In genomic region chr6:90618821-90619636, GRCm38 (mm10) we compare ENCODE assay signal across 8 mouse cellular contexts. TPM values are rescaled to one million over a fixed set of nuclear protein-coding genes. Genes with fewer than 3 reads are reported as not detected.
DNase-seq lines count a peak whose midpoint lies in the region; ATAC-seq and TF ChIP-seq lines count a peak whose summit lies in the region.

No protein-coding gene starts in this region.

- 67% methylated on average over 19 of the region's 19 CpGs for WGBS in stomach, postnatal 0 days

- no peak for TF ChIP-seq CTCF in stomach, postnatal 0 days (IDR thresholded peaks at IDR 0.05; ENCODE audit: low read depth)
- no peak for TF ChIP-seq CTCF in layer of hippocampus, adult 2 months (conservative IDR thresholded peaks at IDR 0.05)

- H3K4me3 ChIP-seq in stomach, postnatal 0 days (ENCODE audit: low read depth, low read length) = no peak overlapping the region
- H3K4me3 ChIP-seq in layer of hippocampus, adult 2 months = no peak overlapping the region

- no peak overlapping the region for H3K4me2 ChIP-seq in stomach, postnatal 0 days (replicated peaks; ENCODE audit: low read depth)

- no peaks in the 10 kb centered on the region for H3K9me3 ChIP-seq in stomach, postnatal 0 days (ENCODE audit: control insufficient read depth, low read length)

- H3K36me3 ChIP-seq in stomach, postnatal 0 days (ENCODE audit: control insufficient read depth, insufficient read depth, low read length) = no peaks in the 10 kb centered on the region

- DNase-seq in spleen, postnatal 10 days (ENCODE audit: low spot score in 2 of 2) = peak; percentile 50 to 60
- no peak for DNase-seq in spleen, adult 12 weeks (ENCODE audit: low spot score)
- DNase-seq in heart, adult 8-10 months (ENCODE audit: low spot score) = peak; percentile 57
- DNase-seq in liver = peak; percentile 63
- DNase-seq in stomach, postnatal 0 days (ENCODE audit: low spot score) = peak; percentile 58
- DNase-seq in gastrocnemius, adult 8-10 months (ENCODE audit: low spot score in 2 of 2) = no peak
- no peak for DNase-seq in layer of hippocampus, adult 2 months (ENCODE audit: low spot score in 2 of 2)

- H3K27ac ChIP-seq in stomach, postnatal 0 days (replicated peaks) = no peak overlapping the region
- no peak overlapping the region for H3K27ac ChIP-seq in layer of hippocampus, adult 2 months

- ATAC-seq in stomach, postnatal 0 days (ENCODE audit: low FRiP score, low TSS enrichment) = peak; percentile 60
- no peak; the same call in 1 of the 2 replicates for ATAC-seq in erythroid progenitor cell, adult 5-6 weeks (replicated peaks; ENCODE audit: low FRiP score, poor library complexity, severe bottlenecking)

- 0 out of 2 replicates have a peak overlapping the region, but pooled peaks have one; percentile 8 for H3K9ac ChIP-seq in stomach, postnatal 0 days (ENCODE audit: low read length)

- no peaks in the 10 kb centered on the region for H3K27me3 ChIP-seq in stomach, postnatal 0 days (ENCODE audit: control insufficient read depth, insufficient read depth, low read length)

- TF ChIP-seq EP300 in stomach, postnatal 0 days (optimal IDR thresholded peaks at IDR 0.05) = no peak

- 0 out of 2 replicates have a peak, but pooled peaks cover 3% of the 10 kb centered on the region for H3K4me1 ChIP-seq in stomach, postnatal 0 days (replicated peaks; ENCODE audit: control insufficient read depth, insufficient read depth)

RNA-seq across cellular contexts. Expression of gene Slc41a3, which starts 14.5 kb away (rescaled TPM):
- total RNA-seq in heart, adult 8-10 months (2022) = 10 to 100 TPM; 48.1 to 98.4 (median 78.7) TPM
- polyA plus RNA-seq in stomach, postnatal 0 days (2015; fragmentation: Nextera tagmentation; extraction: Ambion mirVana) = 4.1 and 4.3 TPM in 2 replicates
- total RNA-seq in gastrocnemius, adult 8-10 months (2022) = 10 to 100 TPM; 60.8 to 78.9 (median 75.8) TPM
- 3.2 and 3.4 TPM in 2 replicates for total RNA-seq in erythroid progenitor cell, adult 5-6 weeks (2015; ENCODE audit: low replicate concordance)
- 1.0 and 5.3 TPM in 2 replicates for total RNA-seq in erythroid progenitor cell, adult 5-6 weeks (2017; ENCODE audit: low replicate concordance)
- 1 to 10 TPM; 4.0 to 4.1 TPM for total RNA-seq in layer of hippocampus, adult 2 months (2021)

Comparison
In these comparisons a context has a peak if more than half of its experiments do, and no peak if none do; other contexts are left out.
1. DNase-seq: peak in spleen, postnatal 10 days (2 of 2), heart, adult 8-10 months (single experiment), liver (single experiment) and stomach, postnatal 0 days (single experiment); none in spleen, adult 12 weeks (single experiment), gastrocnemius, adult 8-10 months (0 of 2) and layer of hippocampus, adult 2 months (0 of 2).
2. RNA of gene Slc41a3, which starts 14.5 kb away (total RNA-seq): 48.1 to 98.4 TPM in heart, adult 8-10 months and 60.8 to 78.9 TPM in gastrocnemius, adult 8-10 months; 1.0 to 5.3 TPM in erythroid progenitor cell, adult 5-6 weeks and 4.0 to 4.1 TPM in layer of hippocampus, adult 2 months; every median in the first group is over 4 times any median in the second.